Mouse (Mus musculus) frontal cortex, postnatal 10 days (tissue): ENCODE data around the gene Lat.
"Not testable (repeated sequence)": the region's sequence is repeated elsewhere in the genome, so short reads cannot be mapped to it uniquely, and the experiment has no call there.

Experiments used
- DNase-seq, 2 experiments: peaks; one replicate each; pipeline ENCODE4 v3.0.0; 2022; ENCODE audit warnings: low spot score in 2 of 2, mixed read lengths in 1 of 2

The Lat gene

GRCm38 (mm10) chr7:126369393-126369792, at the start of gene Lat:
Gene Lat, minus strand, starts transcription at chr7:126369570.
- no peak for DNase-seq

- no peak for DNase-seq
Measured at GRCm38 (mm10) chr7:126418496-126418895, 49.1 kb upstream of the Lat start.

GRCm38 (mm10) chr7:126417606-126418005, 48.2 kb upstream of the Lat start:
- no peak for DNase-seq

GRCm38 (mm10) chr7:126417045-126417444, 47.7 kb upstream of the Lat start:
- no peak for DNase-seq

- DNase-seq = no peak
Measured at GRCm38 (mm10) chr7:126416615-126417014, 47.2 kb upstream of the Lat start.

GRCm38 (mm10) chr7:126414725-126415124, 45.4 kb upstream of the Lat start, which contains the start of gene Cd19:
Gene Cd19, minus strand, starts transcription at chr7:126414889.
- no peak for DNase-seq

GRCm38 (mm10) chr7:126411061-126411460, 41.7 kb upstream of the Lat start:
- DNase-seq = no peak

GRCm38 (mm10) chr7:126408686-126409085, 39.3 kb upstream of the Lat start:
- DNase-seq = no peak

- not testable (repeated sequence) for DNase-seq
Measured at GRCm38 (mm10) chr7:126402518-126402917, 33.1 kb upstream of the Lat start.

- peak; percentile 41 to 64 for DNase-seq
Measured at GRCm38 (mm10) chr7:126399548-126399947, 30.2 kb upstream of the Lat start.

- DNase-seq = no peak
Measured at GRCm38 (mm10) chr7:126397822-126398221, 28.5 kb upstream of the Lat start.

GRCm38 (mm10) chr7:126397221-126397620, 27.9 kb upstream of the Lat start:
- DNase-seq = no peak

GRCm38 (mm10) chr7:126396298-126397119, 27.1 kb upstream of the Lat start, which contains the start of gene Nfatc2ip:
Gene Nfatc2ip, minus strand, starts transcription at chr7:126396737.
- peak; percentile 95 to 96 for DNase-seq

- DNase-seq = not testable (repeated sequence)
Measured at GRCm38 (mm10) chr7:126392086-126392884, 22.9 kb upstream of the Lat start.

- no peak for DNase-seq
Measured at GRCm38 (mm10) chr7:126388185-126388584, 18.8 kb upstream of the Lat start.

GRCm38 (mm10) chr7:126383565-126383964, 14.2 kb upstream of the Lat start:
- DNase-seq = no peak

- peak; percentile 96 for DNase-seq
Measured at GRCm38 (mm10) chr7:126377278-126378158, 8.1 kb upstream of the Lat start, which contains the start of gene Spns1. Gene Spns1, minus strand, starts transcription at chr7:126377450.

GRCm38 (mm10) chr7:126376903-126377277, 7.5 kb upstream of the Lat start:
- no peak for DNase-seq

GRCm38 (mm10) chr7:126375012-126375411, 5.6 kb upstream of the Lat start:
- no peak for DNase-seq

GRCm38 (mm10) chr7:126374526-126374925, 5.2 kb upstream of the Lat start:
- no peak for DNase-seq

GRCm38 (mm10) chr7:126373007-126373406, 3.6 kb upstream of the Lat start:
- no peak for DNase-seq

- DNase-seq = no peak
Measured at GRCm38 (mm10) chr7:126368367-126368766, 1.0 kb downstream of the Lat start.
